Mouse (Mus musculus) adrenal gland, adult 2 months (tissue): ENCODE data around the gene Aldh1l1. TPM values are rescaled to one million over a fixed set of nuclear protein-coding genes. Genes with fewer than 3 reads are reported as not detected.
A peak's percentile ranks its signal among the peaks of the same experiment; 100 is the strongest.
"Not testable (repeated sequence)": the region's sequence is repeated elsewhere in the genome, so short reads cannot be mapped to it uniquely, and the experiment has no call there.

Experiments used
- DNase-seq: peaks from one replicate; pipeline ENCODE4 v3.0.0; 2021
- polyA plus RNA-seq: library from polyadenylated mRNA; depleted of rRNA; stranded (reverse); fragments of >200 nt; gene quantifications from 2 replicates; pipeline ENCODE4 v1.2.3, GENCODE M21; 2012; rRNA removed
- total RNA-seq, 2 experiments: library from RNA; stranded (reverse); gene quantifications; 2 replicates each; pipeline ENCODE4 v1.2.3; 2021

Aldh1l1 gene
- total and polyA plus RNA-seq, 3 experiments = 111 to 202 (median 136) TPM

DNA sequence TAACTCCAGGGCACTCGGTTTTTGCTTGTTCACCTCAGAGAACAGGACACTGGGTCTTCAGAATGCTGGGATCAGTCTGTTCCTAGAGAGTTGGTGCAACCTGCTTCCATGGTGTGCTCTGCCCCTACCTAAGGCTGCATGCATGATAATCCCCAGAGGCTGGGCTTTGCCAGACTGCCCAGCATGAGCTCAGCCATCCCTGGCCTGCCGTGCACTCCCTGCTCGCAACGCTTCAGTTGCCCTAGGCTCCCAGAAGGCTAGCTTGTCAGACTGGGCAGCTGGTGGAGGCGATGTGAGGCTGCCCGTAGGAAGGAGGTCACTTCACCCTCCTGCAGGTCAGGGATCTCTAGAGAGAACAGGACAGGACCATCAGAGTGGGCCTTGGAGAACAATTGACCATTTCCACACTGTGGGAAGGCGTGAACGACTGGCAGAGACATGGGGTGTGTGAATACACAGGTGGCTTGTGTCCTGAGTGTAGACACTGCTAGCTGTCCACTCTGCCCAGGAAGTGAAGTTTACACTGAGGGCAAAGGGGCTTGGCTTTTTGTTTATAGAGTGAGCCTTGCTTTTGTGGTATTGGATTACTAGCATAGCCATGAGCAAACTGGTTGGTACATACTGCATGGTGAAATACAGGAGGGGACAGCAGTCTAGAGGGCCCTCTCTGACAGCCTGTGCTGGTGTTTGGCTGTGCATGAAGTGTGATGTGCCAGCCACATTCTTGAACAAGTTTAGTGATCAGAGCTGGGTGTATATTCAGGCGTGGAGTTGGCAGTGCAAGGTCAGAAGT, 134.8 kb downstream of the Aldh1l1 start:
- no peak for DNase-seq

DNA sequence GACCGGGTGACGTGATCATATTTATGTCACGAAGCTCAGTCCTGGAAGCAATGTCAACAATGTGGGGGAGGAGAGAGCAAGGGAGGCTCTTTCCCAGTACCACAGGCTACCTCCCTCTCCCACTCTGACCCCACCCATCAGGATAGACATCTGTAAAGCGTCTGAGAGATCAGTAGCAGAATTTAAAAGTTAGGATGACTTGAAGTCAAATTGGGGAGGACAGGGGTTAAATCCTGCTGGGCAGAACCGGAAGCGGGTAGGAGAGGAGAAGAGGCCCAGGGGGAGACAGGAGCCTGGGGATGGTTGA, 135.3 kb downstream of the Aldh1l1 start:
- DNase-seq = no peak

DNA sequence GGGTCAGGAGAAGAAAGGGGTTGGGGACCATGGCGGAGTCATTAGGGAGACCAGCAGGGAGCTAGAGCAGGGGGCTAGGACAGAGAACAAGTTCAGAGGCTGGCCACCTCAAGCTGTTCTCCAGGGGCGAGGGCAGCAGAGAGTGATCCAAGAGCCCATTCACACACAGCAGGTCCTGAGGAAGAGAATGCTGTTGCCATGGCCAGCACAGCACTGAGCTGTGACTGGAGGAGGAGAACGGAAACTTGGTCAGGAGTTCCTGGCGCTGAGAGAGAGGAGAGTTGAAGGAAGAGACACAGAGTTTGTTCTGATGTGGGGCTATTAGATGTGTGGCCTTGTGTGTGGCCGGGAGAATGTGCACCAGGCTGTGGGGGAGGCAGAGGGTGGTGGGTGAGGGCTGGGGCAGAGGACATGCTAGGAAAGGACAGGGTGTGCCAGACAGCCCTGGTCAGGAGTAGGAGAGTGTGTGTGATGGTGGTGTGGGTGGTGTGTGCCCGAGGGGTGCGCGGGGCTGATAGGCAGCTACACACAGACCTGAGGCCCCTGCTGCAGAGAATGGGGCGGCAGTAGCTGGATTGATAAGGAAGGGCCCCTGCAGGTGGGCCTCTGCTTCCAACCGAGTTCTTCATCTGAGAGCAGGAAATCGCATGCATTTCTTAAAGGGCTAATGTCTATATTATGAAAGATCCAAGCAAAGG, 136.7 kb downstream of the Aldh1l1 start:
- no peak for DNase-seq

DNA sequence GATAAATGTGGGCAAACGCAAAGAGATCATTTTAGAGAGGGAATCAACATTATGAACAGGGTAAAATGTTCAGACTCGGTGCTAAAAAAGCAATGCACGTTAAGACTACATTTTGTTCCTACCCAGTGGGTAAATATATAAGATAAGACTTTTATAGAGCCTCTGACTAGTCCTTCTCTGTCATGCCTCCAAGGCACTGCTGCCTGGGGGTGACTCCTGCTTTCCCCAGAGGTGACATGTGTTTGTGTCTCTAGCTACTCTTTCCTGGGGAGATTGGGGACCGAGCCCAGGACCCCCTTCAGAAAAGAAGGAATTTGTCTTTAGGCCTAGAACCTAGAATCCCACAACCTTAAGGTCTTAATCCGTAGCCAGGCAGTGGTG, 137.2 kb downstream of the Aldh1l1 start:
- DNase-seq = no peak

DNA sequence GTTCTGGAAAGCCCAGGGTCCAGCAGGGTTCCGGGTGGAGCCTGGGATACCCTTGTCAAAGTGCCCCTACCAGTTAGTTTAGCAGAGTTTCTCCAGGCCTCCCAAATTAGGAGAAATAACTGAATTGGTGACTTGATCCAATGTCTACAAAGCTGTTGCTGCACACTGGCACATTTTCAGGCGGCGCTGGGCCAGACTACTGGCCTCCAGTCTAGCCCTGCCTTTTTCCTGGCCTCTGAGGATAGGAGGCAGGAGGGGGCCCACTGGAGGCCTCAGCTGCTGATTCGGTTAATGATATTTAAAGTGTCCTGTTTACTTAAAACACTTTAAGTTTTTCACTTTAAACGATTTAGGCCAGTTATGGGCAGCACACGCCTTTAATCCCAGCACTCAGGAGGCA, 138.0 kb downstream of the Aldh1l1 start:
- DNase-seq = peak; percentile 76

DNA sequence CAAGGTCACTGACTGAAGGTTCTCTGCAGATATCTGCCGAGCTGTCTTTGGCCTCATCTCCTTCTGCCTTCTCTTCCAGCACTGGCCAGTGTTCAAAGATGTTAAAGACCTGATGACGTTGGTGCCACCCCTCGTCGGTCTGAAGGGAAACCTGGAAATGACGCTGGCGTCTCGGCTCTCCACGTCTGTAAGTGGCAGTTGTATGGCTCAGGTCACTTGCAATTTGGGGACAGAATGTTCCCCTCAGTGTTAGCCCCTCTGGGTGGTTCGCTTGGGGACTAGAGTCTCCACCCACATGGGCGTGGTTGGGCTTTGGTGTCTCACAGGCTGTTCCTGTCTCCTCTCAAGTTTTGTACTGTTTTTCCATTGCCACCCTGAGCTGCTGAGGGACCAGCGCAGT, 138.5 kb downstream of the Aldh1l1 start:
- DNase-seq = peak; percentile 71

DNA sequence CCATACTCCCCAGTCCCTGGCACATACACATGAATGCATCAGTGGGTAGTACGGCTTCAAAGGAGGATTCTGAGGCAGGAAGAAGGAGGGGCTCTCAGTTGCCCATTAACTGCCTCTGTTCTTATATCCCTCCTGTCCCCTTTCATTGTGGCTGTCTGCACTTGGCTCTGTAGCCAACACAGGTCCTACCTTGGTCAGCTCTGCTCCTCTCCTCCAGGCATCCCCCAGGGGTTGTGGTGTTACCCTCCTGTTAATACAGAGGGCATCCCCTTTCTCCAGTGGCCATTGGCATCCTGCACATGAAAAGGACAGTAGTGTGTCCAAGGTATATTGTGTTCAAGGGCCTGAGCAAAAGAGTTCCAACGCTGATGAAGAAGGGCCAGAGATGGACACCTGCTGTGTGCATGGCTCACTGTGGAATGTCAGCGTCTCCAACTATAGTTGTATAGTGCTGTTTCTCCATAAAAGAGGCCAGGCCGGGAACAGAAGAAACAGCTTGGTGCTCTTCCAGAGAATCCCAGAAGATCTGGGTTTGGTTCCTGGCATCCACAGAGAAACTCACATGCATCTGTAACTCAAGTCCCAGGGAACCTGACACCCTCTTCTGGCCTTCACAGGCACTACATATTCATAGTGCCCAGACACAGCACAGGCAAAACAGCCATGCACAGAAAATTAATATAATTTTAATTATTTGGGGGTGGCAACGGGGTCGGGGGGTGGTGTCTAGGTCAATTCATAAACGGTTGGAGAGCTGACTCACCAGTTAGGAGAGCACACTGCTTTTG, 139.2 kb downstream of the Aldh1l1 start:
- no peak for DNase-seq

DNA sequence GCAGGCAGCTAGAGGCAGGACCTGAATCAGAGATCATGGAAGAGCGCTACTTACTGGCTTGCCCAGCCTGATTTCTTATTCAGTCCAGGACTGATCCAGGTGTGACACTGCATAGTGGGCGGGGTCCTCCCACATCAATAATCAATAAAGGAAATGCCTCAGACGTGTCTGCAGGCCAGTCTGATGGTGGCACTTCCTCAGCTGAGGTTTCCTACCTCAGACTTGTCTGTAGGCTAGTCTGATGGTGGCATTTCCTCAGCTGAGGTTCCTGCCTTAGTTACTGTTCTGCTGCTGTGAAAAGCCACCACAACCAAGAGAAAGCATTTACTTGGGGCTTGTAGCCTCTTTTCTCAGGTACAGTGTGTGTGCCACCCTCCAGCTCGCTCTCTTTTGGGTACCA, 141.3 kb downstream of the Aldh1l1 start:
- DNase-seq = no peak

DNA sequence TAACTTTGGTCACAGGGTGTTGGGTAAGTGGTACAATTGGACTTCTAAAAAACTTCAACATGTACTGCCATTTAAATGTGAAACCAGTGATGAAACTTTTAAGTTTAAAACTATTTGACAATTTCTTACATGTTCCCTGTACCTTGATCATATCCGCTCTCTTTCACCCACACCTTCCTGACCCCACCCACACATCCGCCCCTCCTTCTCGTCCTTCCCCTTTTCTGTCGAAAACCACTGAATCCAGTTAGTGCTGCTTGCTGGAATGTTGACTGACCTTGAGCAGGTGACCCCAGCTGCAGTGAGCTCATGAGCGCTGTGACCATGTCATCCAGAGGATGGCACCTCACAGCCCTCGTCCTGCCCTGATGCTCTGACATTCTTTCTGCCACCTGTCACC, 143.3 kb downstream of the Aldh1l1 start:
- no peak for DNase-seq

DNA sequence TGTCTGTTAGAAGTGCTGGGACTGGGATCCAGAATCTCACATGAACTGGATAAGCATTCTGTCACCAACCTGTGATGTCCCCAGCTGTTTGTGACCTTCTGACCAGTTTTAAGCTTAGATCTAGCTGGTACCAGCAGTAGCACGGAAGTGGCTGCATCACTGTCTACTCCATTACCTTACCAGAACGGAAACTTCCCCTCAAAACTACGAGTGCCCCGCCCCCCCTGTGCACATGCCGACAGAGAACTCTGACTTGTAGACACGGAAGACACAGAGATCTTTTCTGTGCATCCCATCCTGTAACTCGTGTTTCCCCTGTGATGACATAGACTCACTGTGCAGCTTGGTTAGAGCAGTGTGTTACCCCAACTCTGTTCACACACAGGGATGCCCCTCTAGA, 144.2 kb downstream of the Aldh1l1 start:
- DNase-seq = no peak

DNA sequence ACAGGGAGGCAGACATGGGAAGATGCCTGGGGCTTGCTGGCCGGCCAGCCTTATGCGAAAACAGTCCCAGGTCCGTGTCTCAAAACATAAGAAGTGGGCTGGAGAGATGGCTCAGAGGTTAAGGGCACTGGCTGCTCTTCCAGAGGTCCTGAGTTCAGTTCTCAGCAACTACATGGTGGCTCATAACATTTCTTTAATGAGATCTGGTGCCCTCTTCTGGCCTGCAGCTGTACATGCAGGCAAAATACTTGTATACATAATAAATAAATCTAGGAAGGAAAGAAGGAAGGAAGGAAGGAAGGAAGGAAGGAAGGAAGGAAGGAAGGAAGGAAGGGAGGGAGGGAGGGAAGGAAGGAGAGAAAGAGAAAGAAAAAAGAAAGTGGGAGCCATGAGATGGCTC, 146.3 kb downstream of the Aldh1l1 start:
- not testable (repeated sequence) for DNase-seq

DNA sequence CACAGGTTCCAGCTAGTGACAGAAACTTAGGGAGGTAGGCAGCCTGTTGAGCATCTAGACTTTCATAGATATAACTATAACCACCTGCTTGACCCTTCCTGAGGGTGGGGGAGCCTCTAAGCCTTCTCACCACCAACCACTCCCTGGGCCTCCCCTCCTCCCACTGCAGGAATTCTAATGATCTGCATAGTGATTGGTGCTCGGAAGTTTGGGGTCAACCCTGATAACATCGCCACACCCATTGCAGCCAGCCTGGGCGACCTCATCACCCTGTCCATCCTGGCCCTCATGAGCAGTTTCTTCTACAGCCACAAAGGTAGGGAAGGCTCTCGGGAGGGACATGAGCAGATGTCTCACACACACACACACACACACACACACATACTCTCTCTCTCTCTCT, 148.9 kb downstream of the Aldh1l1 start:
- no peak for DNase-seq

DNA sequence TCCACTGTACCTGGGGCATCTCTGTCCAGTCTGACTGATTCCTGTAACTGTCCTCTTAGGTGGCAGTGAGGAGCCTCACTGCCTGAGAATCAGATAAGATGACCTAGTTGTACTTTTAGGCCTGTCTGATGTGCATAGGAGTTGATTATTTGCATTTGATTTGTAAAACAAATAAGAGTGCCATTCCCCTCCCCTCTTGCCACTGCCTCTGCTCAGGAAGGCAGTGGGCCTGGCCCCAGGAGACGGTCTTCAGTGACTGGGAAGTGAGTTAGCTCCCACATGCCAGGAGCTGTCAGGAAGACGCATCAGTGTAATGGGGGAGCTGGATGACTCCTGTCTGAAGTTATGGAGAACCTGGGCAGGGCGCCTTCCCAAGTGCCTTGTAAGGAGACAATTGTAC, 149.4 kb downstream of the Aldh1l1 start:
- DNase-seq = no peak

DNA sequence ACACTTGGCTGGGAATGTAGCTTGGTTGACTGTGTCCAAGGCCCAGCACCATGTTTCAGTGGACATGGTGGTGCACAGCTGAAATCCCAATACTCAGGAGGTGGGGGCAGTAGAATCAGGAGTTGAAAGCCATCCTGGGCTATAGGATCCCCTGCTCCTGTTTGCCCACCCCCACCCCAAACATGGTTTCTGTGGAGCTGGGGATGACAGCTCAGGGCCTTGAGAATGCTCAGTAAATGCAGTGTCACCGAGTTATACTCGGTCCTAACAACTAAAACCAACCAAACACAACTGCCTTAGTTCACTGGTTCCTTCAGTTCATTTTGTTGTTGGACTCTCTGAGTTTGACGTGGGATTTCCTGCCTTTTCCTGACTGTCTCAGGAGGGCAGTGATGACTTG, 156.8 kb downstream of the Aldh1l1 start:
- no peak for DNase-seq

DNA sequence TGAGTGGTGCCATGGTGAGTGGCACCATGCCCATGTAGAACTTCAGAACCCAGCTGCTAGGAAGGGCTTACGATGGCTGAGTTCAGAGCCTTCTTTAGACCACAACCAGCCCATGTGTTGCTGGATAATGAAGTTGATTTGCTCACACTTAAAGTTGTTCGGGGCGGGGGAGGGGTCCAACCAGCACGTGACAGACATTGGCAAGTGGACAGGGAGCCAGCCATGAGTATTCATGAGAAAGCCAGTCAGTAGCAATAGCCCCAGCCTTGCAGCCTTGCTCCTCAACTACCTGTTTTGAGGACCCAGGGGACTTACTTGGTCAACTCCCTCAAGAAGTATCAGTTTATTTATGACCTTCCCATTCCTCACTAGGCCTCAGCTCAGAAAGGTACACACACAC, 158.7 kb downstream of the Aldh1l1 start:
- no peak for DNase-seq

DNA sequence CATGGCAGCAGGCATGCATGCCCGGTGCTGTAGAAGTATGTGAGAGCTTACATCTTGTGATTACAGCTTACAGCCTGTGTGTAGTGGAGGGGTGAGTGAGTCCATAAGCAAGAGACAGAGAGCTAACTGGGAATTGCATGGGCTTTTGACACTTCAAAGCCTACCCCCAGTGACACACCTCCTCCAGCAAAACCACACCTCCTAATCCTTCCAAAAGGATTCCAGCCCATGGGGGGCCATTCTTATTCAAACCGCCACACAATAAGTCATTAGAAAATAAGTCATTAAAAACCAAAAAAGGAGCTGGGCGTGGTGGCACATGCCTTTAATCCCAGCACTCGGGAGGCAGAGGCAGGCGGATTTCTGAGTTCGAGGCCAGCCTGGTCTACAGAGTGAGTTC, 162.2 kb downstream of the Aldh1l1 start:
- no peak for DNase-seq

DNA sequence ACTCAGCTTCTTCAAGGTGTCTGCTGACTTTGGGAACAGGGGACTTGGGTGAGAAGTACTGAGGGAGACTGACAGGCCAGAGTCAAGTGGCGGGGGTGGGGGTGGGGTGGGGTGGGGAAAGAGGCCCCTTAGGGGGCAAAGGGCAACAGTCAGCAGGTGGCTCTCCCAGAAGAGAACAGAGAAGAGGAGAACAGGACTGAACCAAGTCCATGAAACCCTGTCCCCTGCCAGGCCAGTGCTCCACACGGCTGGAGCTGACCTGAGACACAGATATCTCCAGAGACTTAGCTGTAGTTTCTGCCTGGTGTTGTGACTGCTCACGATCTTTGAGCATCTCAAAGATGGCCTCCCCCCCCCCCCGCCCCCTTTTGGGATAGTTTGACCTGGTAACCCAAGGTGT, 163.1 kb downstream of the Aldh1l1 start:
- DNase-seq = no peak

Other genes starting within 250 kb of the Aldh1l1 start
- gene Vmn1r54, start 240.1 kb upstream of the Aldh1l1 start, total RNA-seq = not detected
- not detected in 2 replicates for gene Vmn1r54, start 240.1 kb upstream of the Aldh1l1 start, polyA plus RNA-seq
- gene BC048671, start 185.2 kb upstream of the Aldh1l1 start, total RNA-seq = not detected
- gene BC048671, start 185.2 kb upstream of the Aldh1l1 start, polyA plus RNA-seq = not detected in 2 replicates
- gene Chst13, start 161.2 kb upstream of the Aldh1l1 start, total RNA-seq = not detected
- gene Chst13, start 161.2 kb upstream of the Aldh1l1 start, polyA plus RNA-seq = 0.36 and 0.85 TPM in 2 replicates
- gene Uroc1, start 153.1 kb upstream of the Aldh1l1 start, total RNA-seq = 1 to 10 TPM in 1 of 2 experiments, not detected in 1; 1.3 TPM
- gene Uroc1, start 153.1 kb upstream of the Aldh1l1 start, polyA plus RNA-seq = 0.26 TPM in 1 of 2 replicates, not detected in the other
- 10 to 100 TPM; 18.8 to 33.4 TPM for gene Zxdc, start 116.9 kb upstream of the Aldh1l1 start, total RNA-seq
- 70.1 and 75.8 TPM in 2 replicates for gene Zxdc, start 116.9 kb upstream of the Aldh1l1 start, polyA plus RNA-seq
- 1 to 10 TPM in 1 of 2 experiments, under 1 TPM in 1; 0.76 to 1.4 TPM for gene Cfap100, start 57.6 kb upstream of the Aldh1l1 start, total RNA-seq
- gene Cfap100, start 57.6 kb upstream of the Aldh1l1 start, polyA plus RNA-seq = 0.03 and 0.33 TPM in 2 replicates
- gene Klf15, start 23.9 kb upstream of the Aldh1l1 start, total RNA-seq = 10 to 100 TPM; 32.6 to 43.7 TPM
- 73.8 and 79.8 TPM in 2 replicates for gene Klf15, start 23.9 kb upstream of the Aldh1l1 start, polyA plus RNA-seq
- 10 to 100 TPM; 29.1 to 30.2 TPM for gene Slc41a3, start 118.3 kb downstream of the Aldh1l1 start, total RNA-seq
- 52.0 and 62.7 TPM in 2 replicates for gene Slc41a3, start 118.3 kb downstream of the Aldh1l1 start, polyA plus RNA-seq